Mouse (Mus musculus) heart, embryonic 12.5 days (tissue): ENCODE data around the gene Zswim8. TPM values are rescaled to one million over a fixed set of nuclear protein-coding genes. Genes with fewer than 3 reads are reported as not detected.
"Not testable (repeated sequence)": the region's sequence is repeated elsewhere in the genome, so short reads cannot be mapped to it uniquely, and the experiment has no call there.

Source experiments
- ATAC-seq: fragments of 200-750 bp; cut with Nextera tagmentation; 2 replicates; pipeline ENCODE4 v1.8.0; 2017; ENCODE audit warnings: moderate TSS enrichment, moderate library complexity; ENCODE audit not compliant: insufficient number of reproducible peaks, low FRiP score
- H3K27ac ChIP-seq: fragments of 300-500 bp; sonication (generic); 2 replicates; pipeline ENCODE4 v1.5.1; 2016; ENCODE audit warnings: mild to moderate bottlenecking, moderate library complexity; ENCODE audit not compliant: poor library complexity, severe bottlenecking
- H3K27me3 ChIP-seq: fragments of 300-500 bp; sonication (generic); replicated peaks from 2 replicates; pipeline ENCODE4 v1.6.1; 2016; ENCODE audit warnings: mild to moderate bottlenecking, moderate library complexity
- H3K36me3 ChIP-seq: fragments of 300-500 bp; sonication (generic); 2 replicates; pipeline ENCODE4 v1.6.1; 2016; ENCODE audit warnings: mild to moderate bottlenecking, moderate library complexity
- H3K4me1 ChIP-seq: fragments of 300-500 bp; sonication (generic); replicated peaks from 2 replicates; pipeline ENCODE4 v1.6.1; 2016; ENCODE audit warnings: mild to moderate bottlenecking
- H3K4me2 ChIP-seq: fragments of 300-500 bp; sonication (generic); 2 replicates; pipeline ENCODE4 v1.6.1; 2016; ENCODE audit warnings: mild to moderate bottlenecking, moderate library complexity
- H3K4me3 ChIP-seq: fragments of 300-500 bp; sonication (generic); 2 replicates; pipeline ENCODE4 v1.5.1; 2016; ENCODE audit warnings: mild to moderate bottlenecking
- H3K9ac ChIP-seq: fragments of 300-500 bp; sonication (generic); 2 replicates; pipeline ENCODE4 v1.6.1; 2016; ENCODE audit warnings: mild to moderate bottlenecking, moderate library complexity
- H3K9me3 ChIP-seq: fragments of 300-500 bp; sonication (generic); replicated peaks from 2 replicates; pipeline ENCODE4 v1.6.1; 2016; ENCODE audit warnings: mild to moderate bottlenecking, moderate library complexity
- WGBS: fragments of 180-500 bp; shearing (Covaris S2); methylation state at CpG from one replicate; pipeline ENCODE4 v1.1.7; 2016; 5-methylcytosine and 5-hydroxymethylcytosine counted together
- polyA plus RNA-seq: library from polyadenylated mRNA; unstranded; fragments of >200 nt; fragmentation: Nextera tagmentation; extraction: Ambion mirVana; gene quantifications from 2 replicates; pipeline ENCODE4 v1.2.1, GENCODE M21; 2016

Gene Zswim8
- polyA plus RNA-seq, 1 experiment from 2014 or later, result 34.0 TPM

- H3K27ac ChIP-seq, result peak overlapping the region; percentile 99
- H3K9ac ChIP-seq, result peak overlapping the region; percentile 97
- H3K4me2 ChIP-seq, result peak overlapping the region; percentile 88
- peak overlapping the region; percentile 96 for H3K4me3 ChIP-seq
- peaks cover 50% of the 10 kb centered on the region for H3K4me1 ChIP-seq
- H3K9me3 ChIP-seq, result no peaks in the 10 kb centered on the region
- peaks cover 72% of the 10 kb centered on the region for H3K36me3 ChIP-seq
- 43% methylated on average over 13 of the region's 13 CpGs for WGBS
- ATAC-seq, result peak; percentile 16
- H3K27me3 ChIP-seq, result no peaks in the 10 kb centered on the region
Observed at GRCm38 (mm10) chr14:20694185-20694883, 13.0 kb upstream of the Zswim8 start.

GRCm38 (mm10) chr14:20694884-20695760 lies 12.2 kb upstream of the Zswim8 start, which contains the start of gene Fut11:
Fut11 (plus strand) TSS chr14:20694968.
- peak within 1 kb of the TSS; percentile 99 for H3K27ac ChIP-seq
- peak within 1 kb of the TSS; percentile 96 for H3K4me3 ChIP-seq
- ATAC-seq, result peak; percentile 89
- under 1% methylated on average over 110 of the region's 111 CpGs for WGBS
- no peaks in the 10 kb centered on the region for H3K9me3 ChIP-seq
- H3K36me3 ChIP-seq, result peaks cover 64% of the 10 kb centered on the region
- H3K27me3 ChIP-seq, result no peaks in the 10 kb centered on the region
- peak within 1 kb of the TSS; percentile 88 for H3K4me2 ChIP-seq
- H3K9ac ChIP-seq, result peak within 1 kb of the TSS; percentile 97
- peaks cover 53% of the 10 kb centered on the region for H3K4me1 ChIP-seq

DNA sequence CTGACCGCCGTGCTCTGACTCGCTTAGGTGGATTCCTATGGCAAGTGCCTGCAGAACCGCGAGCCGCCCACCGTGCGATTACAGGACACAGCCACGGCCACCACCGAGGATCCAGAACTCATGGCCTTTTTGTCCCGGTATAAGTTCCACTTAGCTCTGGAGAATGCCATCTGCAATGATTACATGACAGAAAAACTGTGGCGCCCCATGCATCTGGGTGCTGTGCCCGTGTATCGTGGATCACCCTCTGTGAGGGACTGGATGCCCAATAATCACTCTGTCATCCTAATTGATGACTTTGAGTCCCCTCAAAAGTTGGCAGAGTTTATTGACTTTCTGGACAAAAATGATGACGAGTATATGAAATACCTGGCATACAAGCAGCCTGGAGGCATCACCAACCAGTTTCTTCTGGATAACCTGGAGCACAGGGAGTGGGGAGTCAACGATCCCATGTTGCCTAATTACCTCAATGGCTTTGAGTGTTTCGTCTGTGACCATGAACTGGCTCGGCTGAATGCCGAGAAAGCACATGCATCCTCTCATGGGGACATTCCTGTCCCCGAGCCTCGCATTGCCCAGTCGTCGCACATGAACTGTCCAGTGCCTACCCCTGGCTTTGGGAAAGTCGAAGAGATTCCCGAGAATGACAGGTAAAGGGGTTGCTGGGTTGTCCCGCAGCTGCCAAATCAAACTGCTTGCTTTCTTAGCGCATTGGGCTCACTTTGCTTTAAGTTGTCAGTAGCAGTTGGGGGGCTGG lies 11.4 kb upstream of the Zswim8 start:
- Histone ChIP-seq H3K9ac (peak overlapping the region; percentile 97), H3K4me2 (peak overlapping the region; percentile 88), H3K27me3 (no peaks in the 10 kb centered on the region), H3K9me3 (no peaks in the 10 kb centered on the region), H3K4me3 (peak overlapping the region; percentile 96), H3K36me3 (peaks cover 56% of the 10 kb centered on the region), H3K4me1 (peaks cover 59% of the 10 kb centered on the region), H3K27ac (peak overlapping the region; percentile 99)
- no peak for ATAC-seq
- 13% methylated on average over 27 of the region's 27 CpGs for WGBS

DNA sequence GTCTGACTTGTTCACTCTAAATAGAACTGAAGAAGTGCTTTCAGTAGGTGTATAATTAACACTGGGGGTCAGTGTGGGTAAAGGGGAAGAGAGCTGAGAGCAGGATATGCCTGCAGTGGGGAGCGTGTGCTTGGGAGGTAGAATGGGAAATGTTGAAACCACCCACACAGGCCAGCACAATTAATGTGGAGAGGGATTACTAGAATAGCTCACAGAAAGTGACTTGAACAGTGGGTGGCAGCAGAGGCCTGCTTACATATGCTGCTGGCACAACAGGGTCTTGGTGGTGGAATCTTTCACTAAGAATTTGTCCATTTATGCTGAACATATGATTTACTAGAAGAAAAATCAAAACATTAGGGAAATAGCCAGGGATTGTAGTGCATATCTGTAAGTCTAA lies 10.4 kb upstream of the Zswim8 start:
- Histone ChIP-seq H3K4me3 (peak overlapping the region; percentile 96), H3K9me3 (no peaks in the 10 kb centered on the region), H3K9ac (peak overlapping the region; percentile 97), H3K4me2 (peak overlapping the region; percentile 88), H3K27me3 (no peaks in the 10 kb centered on the region), H3K4me1 (peaks cover 68% of the 10 kb centered on the region), H3K36me3 (peaks cover 46% of the 10 kb centered on the region), H3K27ac (no peak overlapping the region)
- ATAC-seq, result no peak
- WGBS, result 13% methylated on average over 1 of the region's 1 CpGs

DNA sequence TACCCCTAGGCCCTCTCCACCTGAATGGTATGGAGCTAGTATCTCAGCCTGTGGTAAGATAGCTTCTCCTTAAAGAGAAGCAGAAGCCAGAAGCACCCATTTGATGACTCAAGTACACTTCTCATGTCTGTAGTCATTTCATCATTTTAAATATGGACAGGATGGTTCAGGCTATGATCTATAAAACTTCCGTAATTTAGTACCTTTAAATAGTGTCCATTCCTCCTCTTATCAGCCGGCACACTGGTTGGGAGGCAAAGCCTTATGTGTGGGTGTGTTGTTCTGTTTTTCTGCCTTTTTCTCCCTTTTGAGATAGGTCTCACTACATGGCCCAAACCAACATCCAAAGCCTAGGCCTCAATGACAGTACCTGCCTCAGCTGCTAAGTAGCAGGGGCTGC lies 8.8 kb upstream of the Zswim8 start:
- Histone ChIP-seq H3K9me3 (no peaks in the 10 kb centered on the region), H3K4me2 (no peak overlapping the region), H3K4me3 (no peak overlapping the region), H3K9ac (0 out of 2 replicates have a peak overlapping the region, but pooled peaks have one; percentile 36), H3K36me3 (peaks cover 31% of the 10 kb centered on the region), H3K27me3 (no peaks in the 10 kb centered on the region), H3K4me1 (peaks cover 66% of the 10 kb centered on the region), H3K27ac (no peak overlapping the region)
- 65% methylated on average over 2 of the region's 2 CpGs for WGBS
- no peak for ATAC-seq

GRCm38 (mm10) chr14:20700362-20700761 lies 7.0 kb upstream of the Zswim8 start:
- H3K4me3 ChIP-seq, result no peak overlapping the region
- H3K4me2 ChIP-seq, result no peak overlapping the region
- no peak overlapping the region for H3K9ac ChIP-seq
- H3K4me1 ChIP-seq, result peaks cover 58% of the 10 kb centered on the region
- no peak for ATAC-seq
- no peaks in the 10 kb centered on the region for H3K27me3 ChIP-seq
- peaks cover 32% of the 10 kb centered on the region for H3K36me3 ChIP-seq
- no peaks in the 10 kb centered on the region for H3K9me3 ChIP-seq
- H3K27ac ChIP-seq, result no peak overlapping the region
- 79% methylated on average over 3 of the region's 3 CpGs for WGBS

DNA sequence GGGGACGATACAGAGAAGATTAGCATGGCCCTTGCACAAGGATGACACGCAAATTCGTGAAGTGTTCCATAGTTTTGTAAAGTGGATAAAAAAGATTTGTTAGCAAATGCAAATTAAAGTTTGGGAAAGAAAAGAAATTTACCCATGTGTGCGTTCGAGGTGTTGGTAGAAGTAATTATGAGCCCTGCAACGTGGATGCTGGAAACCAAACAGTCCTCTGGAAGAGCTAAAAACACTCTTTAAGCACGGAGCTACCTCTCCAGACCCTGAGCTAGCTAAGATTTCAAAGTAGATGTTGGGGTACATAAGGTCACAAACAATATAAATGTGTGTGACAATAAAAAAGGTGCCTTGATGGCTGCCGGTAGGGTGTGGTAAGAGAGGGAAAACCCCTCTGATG lies 5.8 kb upstream of the Zswim8 start:
- Histone ChIP-seq H3K27me3 (no peaks in the 10 kb centered on the region), H3K4me3 (peak overlapping the region; percentile 98), H3K9me3 (no peaks in the 10 kb centered on the region), H3K36me3 (peaks cover 31% of the 10 kb centered on the region), H3K4me1 (peaks cover 48% of the 10 kb centered on the region), H3K27ac (peak overlapping the region; percentile 44), H3K4me2 (peak overlapping the region; percentile 66), H3K9ac (peak overlapping the region; percentile 66; the same call in 1 of the 2 replicates)
- ATAC-seq, result no peak
- 79% methylated on average over 8 of the region's 8 CpGs for WGBS

DNA sequence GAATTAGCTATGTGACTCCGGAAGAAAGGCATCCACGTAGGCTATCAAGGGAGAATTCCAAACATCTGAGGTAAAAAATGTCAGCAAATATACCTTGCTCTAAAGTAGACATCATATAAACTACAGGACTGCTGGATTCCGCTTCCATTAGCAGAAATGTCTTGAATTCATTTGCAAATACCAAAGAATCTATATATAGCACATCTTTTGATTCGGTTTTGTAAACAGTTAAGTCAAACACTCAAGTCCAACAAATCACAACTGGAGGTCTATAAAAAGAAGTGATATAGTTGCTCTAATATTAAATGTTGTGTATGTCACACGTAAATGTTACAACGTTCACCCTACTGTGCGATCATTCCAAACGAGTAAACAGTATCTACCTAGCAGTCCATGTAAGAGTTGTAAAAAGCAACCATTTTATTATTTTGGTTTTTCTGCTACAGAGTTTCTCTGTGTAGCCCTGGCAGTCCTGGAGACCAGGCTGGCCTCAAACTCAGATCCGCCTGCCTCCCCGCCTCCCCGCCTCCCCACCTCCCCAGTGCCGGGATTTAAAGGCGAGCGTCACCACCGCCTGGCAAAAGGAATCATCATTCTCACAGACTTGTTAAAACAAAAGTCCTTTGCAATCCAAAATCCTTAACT lies 5.1 kb upstream of the Zswim8 start:
- 0 out of 2 replicates have a peak, but pooled peaks have one; percentile 9 for ATAC-seq
- Histone ChIP-seq H3K4me1 (peaks cover 42% of the 10 kb centered on the region), H3K9ac (peak overlapping the region; percentile 95), H3K9me3 (no peaks in the 10 kb centered on the region), H3K27me3 (no peaks in the 10 kb centered on the region), H3K36me3 (peaks cover 31% of the 10 kb centered on the region), H3K4me2 (peak overlapping the region; percentile 80), H3K4me3 (peak overlapping the region; percentile 98), H3K27ac (peak overlapping the region; percentile 96)
- 8% methylated on average over 15 of the region's 15 CpGs for WGBS

DNA sequence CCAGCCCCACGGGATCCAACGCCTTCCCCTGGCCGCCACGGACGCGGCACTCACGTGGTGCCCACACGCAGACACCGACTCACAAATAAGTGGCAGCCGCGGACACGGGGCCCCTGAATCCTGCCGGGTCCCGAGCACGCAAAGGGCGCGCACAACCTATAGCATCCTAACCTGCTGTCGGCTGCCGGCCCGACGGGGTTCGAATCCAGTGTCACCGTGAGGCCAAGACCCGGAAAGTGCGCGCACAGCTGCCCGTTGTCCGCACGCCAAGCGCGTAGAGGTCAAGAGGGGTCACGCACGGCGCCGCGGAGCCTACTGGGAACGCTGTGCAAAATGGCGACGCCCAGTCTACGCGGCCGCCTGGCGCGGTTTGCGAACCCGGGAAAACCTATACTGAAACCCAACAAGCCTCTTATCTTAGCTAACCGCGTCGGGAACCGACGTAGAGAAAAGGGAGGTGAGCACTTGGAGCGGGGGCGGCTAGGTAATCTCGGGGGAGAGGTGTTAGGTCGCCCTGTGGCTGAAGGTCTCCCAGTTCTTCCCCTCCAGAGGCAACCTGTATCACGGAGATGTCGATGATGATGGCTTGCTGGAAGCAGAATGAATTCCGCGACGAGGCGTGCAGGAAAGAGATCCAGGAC lies 4.5 kb upstream of the Zswim8 start, which contains the start of gene Chchd1:
TSS of gene Chchd1 (plus strand) at position 266 of the 641 bp plus-strand sequence.
- peak within 1 kb of the TSS; percentile 96 for H3K27ac ChIP-seq
- WGBS, result under 1% methylated on average over 61 of the region's 61 CpGs
- ATAC-seq, result peak; percentile 83
- H3K4me3 ChIP-seq, result peak within 1 kb of the TSS; percentile 98
- H3K9me3 ChIP-seq, result no peaks in the 10 kb centered on the region
- peaks cover 35% of the 10 kb centered on the region for H3K4me1 ChIP-seq
- H3K27me3 ChIP-seq, result no peaks in the 10 kb centered on the region
- H3K9ac ChIP-seq, result peak within 1 kb of the TSS; percentile 95
- H3K36me3 ChIP-seq, result peaks cover 28% of the 10 kb centered on the region
- H3K4me2 ChIP-seq, result peak within 1 kb of the TSS; percentile 80

- Histone ChIP-seq H3K36me3 (peaks cover 22% of the 10 kb centered on the region), H3K4me2 (peak overlapping the region; percentile 80), H3K4me3 (peak overlapping the region; percentile 98), H3K27ac (peak overlapping the region; percentile 96), H3K4me1 (peaks cover 32% of the 10 kb centered on the region), H3K9ac (peak overlapping the region; percentile 95)
- H3K27me3 ChIP-seq, ATAC-seq, H3K9me3 ChIP-seq: not testable (repeated sequence)
- 6% methylated on average over 8 of the region's 8 CpGs for WGBS
Observed at GRCm38 (mm10) chr14:20703461-20703860, 3.9 kb upstream of the Zswim8 start.
